Mouse (Mus musculus) Muller cell, postnatal 12 days (primary cell): ENCODE results near the gene Cox6a2.

Experiments used
- DNase-seq: peaks from one replicate; pipeline ENCODE4 v3.0.0-alpha.2; 2015; ENCODE audit errors: inconsistent ontology term

The Cox6a2 gene

DNA sequence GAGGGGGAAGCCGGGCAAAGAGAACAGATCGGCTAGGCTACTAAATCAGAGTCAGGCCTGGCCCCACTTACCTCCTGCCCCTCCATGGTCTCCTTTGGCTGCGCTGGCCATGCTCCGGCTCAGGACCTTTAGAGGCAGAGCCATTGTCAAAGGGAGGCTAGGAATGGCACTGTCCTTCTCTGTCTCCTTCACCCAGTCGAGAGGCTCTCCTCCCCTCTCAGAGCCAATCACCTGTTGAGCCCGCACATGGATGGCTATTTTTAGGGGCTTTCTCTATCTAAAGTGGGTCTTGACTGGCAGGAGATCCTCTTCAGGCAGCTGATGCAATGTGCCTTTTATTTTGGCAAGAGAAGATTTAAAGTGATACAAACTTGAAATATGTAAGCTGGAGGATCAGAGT, at the start of gene Cox6a2:
Gene Cox6a2, minus strand, starts transcription at position 236 of the 400 bp plus-strand sequence.
- no peak for DNase-seq

DNA sequence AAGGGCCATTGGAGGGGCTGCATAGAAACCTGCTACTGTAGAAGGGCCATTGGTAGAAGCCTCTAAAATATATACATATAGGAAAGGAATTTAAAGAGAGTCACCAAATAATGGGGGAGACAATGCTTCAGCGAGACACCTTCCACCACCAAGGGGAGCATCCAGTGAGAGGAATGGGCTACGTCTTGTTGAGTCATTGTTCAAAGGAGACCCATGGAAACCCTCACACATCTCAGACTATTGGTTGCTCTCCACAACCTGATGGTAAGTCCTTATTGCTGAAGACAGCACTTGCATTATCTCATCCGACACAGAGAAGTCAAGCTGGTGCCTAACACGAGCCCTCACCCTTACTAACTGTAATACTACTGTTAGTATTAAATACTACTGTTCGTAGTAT, 49.6 kb upstream of the Cox6a2 start:
- no peak for DNase-seq

DNA sequence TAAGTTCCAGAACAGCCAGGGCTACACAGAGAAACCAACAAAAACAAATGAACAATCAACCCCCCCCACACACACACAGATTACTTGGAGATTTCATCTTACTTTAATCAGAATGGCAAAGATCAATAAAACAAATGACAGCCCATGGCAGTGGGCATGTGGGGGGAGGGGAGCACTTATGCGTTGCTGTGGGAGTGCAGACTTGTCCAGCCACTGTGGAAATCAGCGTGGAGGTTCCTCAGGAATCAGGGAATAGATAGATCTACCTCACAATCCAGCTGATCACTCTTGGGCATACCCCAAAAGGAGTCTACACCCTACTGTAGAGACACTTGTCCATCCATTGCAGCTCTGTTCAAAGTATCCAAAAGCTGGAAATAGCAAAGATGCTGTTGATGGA, 48.8 kb upstream of the Cox6a2 start:
- no peak for DNase-seq

GRCm38 (mm10) chr7:128252609-128253008, 46.4 kb upstream of the Cox6a2 start:
- DNase-seq, result peak; percentile 35

DNA sequence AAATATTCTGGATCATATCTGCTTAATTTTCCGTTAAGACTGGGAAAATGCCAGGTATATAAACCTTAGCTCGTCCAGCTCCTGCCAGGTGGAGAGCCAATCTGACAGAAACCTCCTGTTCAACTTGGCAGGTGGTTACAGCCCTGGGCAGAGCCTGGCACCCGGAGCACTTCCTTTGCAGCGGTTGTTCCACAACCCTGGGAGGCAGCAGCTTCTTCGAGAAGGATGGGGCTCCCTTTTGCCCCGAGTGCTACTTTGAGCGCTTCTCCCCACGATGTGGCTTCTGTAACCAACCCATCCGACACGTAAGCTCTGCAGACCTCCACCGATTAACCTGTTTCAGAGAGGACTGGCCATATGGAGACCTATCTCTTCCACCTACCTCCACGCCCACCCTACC, 45.8 kb upstream of the Cox6a2 start:
- DNase-seq, result no peak

DNA sequence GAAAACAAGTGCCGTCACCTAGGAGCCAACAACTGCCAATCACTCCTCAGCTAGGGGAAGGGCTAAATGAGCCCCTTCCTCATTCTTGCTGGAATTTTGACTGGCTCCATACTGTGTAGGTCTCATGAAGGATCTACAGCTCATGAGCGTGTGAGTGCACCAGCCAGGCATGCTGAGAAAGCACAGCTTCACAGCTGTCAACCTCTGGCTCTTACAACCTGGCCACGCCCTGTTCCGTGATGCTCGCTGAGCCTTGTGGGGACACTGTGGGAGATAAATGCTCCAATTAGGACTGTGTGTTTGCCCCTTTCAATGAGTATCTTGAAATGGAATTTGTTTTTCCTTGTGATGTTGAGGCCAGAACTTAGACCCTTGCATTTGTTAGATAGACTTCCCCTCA, 43.8 kb upstream of the Cox6a2 start:
- no peak for DNase-seq

GRCm38 (mm10) chr7:128248081-128249042, 42.2 kb upstream of the Cox6a2 start:
- no peak for DNase-seq

- peak; percentile 73 for DNase-seq
These were observed 41.3 kb upstream of the Cox6a2 start for GRCm38 (mm10) chr7:128247443-128247842.

DNA sequence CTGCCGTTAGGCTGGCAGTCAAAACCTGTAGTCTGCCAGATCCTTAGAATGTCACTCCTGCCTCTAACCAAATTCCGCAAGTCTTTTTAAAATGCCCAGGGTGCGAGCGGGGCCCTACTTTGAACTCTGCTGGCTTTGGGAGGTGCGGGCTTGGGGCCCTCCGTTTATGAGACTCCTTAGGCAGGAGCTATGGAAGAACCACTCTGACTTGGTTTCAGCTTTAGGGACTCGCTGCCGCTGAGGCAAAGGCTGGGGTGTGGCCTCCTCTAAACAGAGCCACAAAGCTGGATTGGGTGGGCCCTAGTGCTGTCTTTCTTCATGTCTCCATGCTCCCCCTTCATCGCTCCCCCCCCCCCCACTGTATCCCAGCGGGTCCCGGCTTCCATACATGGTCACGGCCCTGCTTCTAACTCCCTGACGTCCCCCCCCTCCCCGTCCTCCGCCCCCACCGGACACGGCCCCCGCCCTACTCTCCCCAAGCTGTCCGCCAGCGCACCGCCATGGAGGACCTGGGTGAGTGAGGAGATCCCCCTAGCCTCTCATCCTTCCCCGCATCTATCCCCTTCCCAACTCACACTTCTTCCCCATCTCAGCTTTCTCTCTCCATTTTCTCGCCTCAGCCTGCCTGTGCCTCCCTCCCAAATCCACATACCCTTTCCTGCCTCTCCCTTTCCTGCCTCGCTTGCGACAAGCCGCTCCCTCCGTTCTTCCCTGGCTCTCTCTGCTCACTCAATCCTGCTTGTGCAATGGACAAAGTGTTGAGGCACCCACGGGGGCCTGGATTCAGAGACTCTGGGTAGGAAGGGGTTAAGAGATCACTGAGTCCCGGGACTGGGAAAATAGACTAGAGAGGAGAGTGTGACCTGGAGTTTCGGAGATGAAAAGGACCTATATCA, 40.6 kb upstream of the Cox6a2 start, which contains the start of gene Tgfb1i1:
Gene Tgfb1i1, plus strand, starts transcription at position 317 of the 896 bp plus-strand sequence.
- DNase-seq, result peak; percentile 91

GRCm38 (mm10) chr7:128245547-128245946, 39.4 kb upstream of the Cox6a2 start:
- no peak for DNase-seq

- peak; percentile 43 for DNase-seq
These were observed 38.3 kb upstream of the Cox6a2 start for GRCm38 (mm10) chr7:128244410-128245025.

GRCm38 (mm10) chr7:128243921-128244320, 37.7 kb upstream of the Cox6a2 start:
- no peak for DNase-seq

DNA sequence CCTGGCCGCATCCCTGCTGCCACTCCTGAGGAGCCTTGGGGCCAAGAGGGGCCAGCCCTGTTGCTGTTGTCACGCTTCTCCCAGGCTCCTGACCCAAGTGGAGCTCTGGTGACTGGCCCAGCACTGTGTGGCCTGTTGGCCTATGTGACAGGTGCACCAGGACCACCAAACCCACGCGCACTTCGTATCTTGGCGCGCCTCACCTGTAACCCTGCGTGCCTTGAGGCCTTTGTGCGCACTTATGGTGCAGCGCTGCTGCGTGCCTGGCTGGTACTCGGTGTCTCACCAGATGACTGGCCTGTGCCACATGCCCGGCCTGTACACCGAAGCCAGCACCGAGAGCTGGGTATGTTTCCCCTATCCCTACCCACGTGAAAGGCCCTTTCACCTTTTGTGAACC, 36.1 kb upstream of the Cox6a2 start:
- DNase-seq, result no peak

GRCm38 (mm10) chr7:128240131-128240784, 34.1 kb upstream of the Cox6a2 start:
- DNase-seq, result no peak

DNA sequence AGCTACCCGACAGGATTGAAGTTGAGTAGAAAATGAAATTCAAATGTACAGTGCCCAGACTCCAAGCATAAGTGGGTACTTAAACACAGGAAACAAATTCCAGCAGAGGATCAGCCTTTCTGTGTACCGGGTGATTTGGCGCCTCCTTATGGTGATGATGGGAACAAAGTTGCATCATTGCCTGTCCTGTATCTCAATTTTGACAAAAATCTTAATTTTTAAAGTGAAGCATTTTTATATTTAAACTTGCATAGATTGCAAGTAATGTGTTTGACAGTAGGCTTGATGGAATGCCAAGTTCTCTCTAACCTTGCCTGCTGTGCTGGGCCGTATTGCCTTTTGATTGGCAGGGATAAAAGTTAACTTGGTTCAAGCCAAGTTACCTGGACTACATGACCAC, 32.8 kb upstream of the Cox6a2 start:
- peak; percentile 29 for DNase-seq

GRCm38 (mm10) chr7:128237927-128238778, 32.0 kb upstream of the Cox6a2 start, which contains the start of gene 9130023H24Rik:
TSS of gene 9130023H24Rik (minus strand) at chr7:128238031.
- DNase-seq, result peak; percentile 100

- no peak for DNase-seq
These were observed 31.4 kb upstream of the Cox6a2 start for GRCm38 (mm10) chr7:128237593-128237926.

DNA sequence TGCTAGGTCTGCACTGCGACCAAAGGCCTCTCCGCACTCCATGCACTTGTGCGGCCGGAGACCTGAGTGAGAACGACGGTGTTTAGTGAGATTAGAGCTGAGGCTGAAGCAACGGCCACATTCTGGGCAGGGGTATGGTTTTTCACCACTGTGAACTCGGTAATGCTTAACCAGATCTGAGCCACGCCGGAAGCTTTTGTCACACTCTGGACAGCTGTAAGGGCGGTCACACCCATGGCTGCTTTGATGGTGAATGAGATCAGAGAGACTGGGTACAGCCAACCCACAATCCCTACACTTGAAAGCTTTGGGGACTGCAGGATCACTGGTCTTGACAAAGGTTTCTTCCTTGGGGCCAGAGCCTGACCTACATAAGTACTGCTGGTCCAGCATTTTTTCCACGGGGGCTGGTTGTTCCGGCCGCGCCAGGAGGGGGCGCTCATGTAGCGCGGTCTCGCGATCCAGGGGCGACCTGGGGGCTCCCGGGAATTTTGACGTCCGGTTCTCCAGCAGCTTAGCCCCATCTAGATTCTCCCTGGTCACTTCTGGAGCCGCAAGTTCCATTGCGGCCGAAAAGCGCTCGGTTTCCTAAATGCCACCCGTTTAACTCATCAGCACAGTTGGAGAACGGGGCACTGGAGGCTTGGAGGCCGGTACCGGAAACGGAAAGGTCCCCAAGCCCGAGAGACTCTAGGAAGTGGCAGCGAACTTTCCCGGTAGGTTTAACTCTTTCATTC, 30.8 kb upstream of the Cox6a2 start, which contains the start of gene Armc5:
Gene Armc5, plus strand, starts transcription at position 487 of the 737 bp plus-strand sequence.
- DNase-seq, result peak; percentile 91

DNA sequence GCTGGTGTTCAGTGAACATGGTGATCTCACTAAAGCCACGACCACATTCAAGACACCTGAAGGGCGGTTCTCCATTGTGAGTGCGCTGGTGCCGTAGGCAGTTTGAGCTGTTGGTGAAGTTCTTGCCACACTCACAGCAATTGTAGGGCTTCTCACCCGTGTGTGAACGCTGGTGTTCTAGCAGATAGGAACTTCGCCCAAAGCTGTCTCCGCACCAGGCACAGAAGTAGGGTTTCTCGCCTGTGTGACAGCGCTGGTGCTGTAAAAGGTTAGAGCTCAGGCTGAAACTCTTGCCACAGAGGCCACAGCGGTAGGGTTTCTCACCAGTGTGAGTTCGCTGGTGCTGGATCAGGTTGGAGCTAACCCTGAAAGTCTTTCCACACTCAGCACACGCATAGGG, 30.2 kb upstream of the Cox6a2 start:
- DNase-seq, result no peak

DNA sequence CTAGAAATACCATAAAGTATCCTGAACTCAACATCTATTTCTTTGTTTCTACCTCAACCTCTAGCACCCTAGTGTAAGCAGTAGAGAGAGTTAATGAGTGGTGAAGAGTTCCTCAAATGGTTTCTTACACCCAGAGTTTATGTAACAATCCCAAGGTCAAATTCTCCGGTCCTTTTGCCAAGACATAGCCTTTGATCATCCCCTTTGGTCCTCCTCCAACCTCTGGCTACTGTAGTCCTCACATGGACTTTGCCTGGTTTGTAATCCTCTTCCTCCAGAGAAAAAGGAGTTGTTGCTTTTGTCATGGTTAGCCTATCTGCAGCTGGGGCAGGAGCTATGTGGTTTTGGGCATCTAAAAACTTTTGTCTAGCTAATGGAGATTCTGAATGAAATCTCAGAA, 29.3 kb upstream of the Cox6a2 start:
- DNase-seq, result no peak
